Mouse (Mus musculus): ENCODE measurements at regions not wholly inside any gene's neighbourhood (a gene's known extent, or its start where the extent isn't known, plus 50 kb on each side); places are given as distances from the start of the nearest gene placed in this dataset.

DNA sequence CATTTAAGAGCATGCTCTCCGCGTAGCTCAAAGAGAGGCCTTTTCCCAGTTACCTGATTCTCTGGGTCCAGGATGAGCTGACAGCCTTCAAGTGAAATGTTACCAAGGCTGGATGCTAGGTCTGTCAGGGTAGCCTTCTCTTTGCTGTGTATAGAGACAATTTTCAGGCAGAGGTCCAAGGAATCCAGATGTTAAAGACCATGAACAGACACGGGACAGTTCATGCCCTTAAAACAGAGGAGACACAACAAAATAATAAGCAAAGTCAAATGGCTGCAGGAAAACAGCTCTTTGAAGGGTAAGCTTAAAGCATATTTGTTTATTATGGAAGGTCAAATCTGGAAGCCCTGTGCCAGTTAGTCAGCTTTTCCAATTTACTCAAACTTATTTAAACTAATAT lies 352.8 kb downstream of the Rnd3 start:
- Histone ChIP-seq H3K27me3 (ENCODE audit: control insufficient read depth, insufficient read depth, insufficient read length) (no peaks in the 10 kb centered on the region), H3K79me2 (ENCODE audit: control insufficient read depth, insufficient read depth) (no peaks in the 10 kb centered on the region), H3ac (ENCODE audit: control insufficient read depth, insufficient read length) (no peak overlapping the region), H3K36me3 (ENCODE audit: control insufficient read depth, insufficient read depth) (no peaks in the 10 kb centered on the region), H3K4me3 (no peak overlapping the region), H3K4me2 (ENCODE audit: low read depth) (no peak overlapping the region)
- TF ChIP-seq REST (IDR thresholded peaks at IDR 0.05; ENCODE audit: insufficient read depth, insufficient read length) (no peak), CEBPB (IDR thresholded peaks at IDR 0.05; ENCODE audit: insufficient read depth, poor library complexity, severe bottlenecking) (no peak), SRF (IDR thresholded peaks at IDR 0.05; ENCODE audit: control insufficient read depth, insufficient read length, low read depth) (no peak), MYOD1 (IDR thresholded peaks at IDR 0.05; ENCODE audit: control insufficient read depth in 1 of 3, insufficient read length in 2 of 3, low read depth in 2 of 3) (no peak), USF1 (IDR thresholded peaks at IDR 0.05; ENCODE audit: low read depth) (no peak), TCF12 (IDR thresholded peaks at IDR 0.05; ENCODE audit: insufficient read depth, poor library complexity, severe bottlenecking) (no peak), E2F4 (IDR thresholded peaks at IDR 0.05; ENCODE audit: insufficient read depth) (no peak), POLR2A (IDR thresholded peaks at IDR 0.05; ENCODE audit: insufficient read length, low read depth) (no peak), MAX (IDR thresholded peaks at IDR 0.05; ENCODE audit: low read depth) (no peak), TCF3 (IDR thresholded peaks at IDR 0.05; ENCODE audit: insufficient read length, low read depth) (no peak), MYOG (IDR thresholded peaks at IDR 0.05; ENCODE audit: control insufficient read depth in 1 of 3, insufficient read depth in 1 of 3, insufficient read length in 2 of 3, low read depth in 2 of 3) (no peak), POLR2AphosphoS2 (IDR thresholded peaks at IDR 0.05; ENCODE audit: insufficient read length, low read depth) (no peak)

GRCm38 (mm10) chr2:50793616-50794015 lies 355.3 kb downstream of the Rnd3 start:
- no peak overlapping the region for H3ac ChIP-seq (ENCODE audit: control insufficient read depth, insufficient read length)

DNA sequence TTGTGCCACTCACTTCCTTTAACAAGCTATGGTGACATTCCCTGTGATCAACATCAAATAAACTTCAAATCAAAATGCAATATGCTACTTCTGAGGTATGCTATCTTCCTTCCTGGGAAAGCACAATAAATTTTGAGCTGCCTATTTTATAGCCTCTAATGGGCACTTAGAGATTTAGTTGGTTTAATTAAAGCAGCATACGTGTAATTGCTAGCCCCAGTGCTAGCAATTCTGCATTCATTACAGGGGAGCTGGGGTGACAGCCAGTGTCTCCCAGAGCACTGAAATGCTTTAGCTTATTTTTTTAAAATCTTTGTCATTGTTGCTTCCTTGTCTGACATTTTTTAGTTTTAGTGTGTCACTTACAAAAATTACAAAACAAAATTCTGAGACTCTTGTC lies 355.8 kb downstream of the Rnd3 start:
- Histone ChIP-seq H3K36me3 (ENCODE audit: control insufficient read depth, insufficient read depth) (no peaks in the 10 kb centered on the region), H3K4me2 (ENCODE audit: low read depth) (no peak overlapping the region), H3K79me2 (ENCODE audit: control insufficient read depth, insufficient read depth) (no peaks in the 10 kb centered on the region), H3K27me3 (ENCODE audit: control insufficient read depth, insufficient read depth, insufficient read length) (no peaks in the 10 kb centered on the region), H3ac (ENCODE audit: control insufficient read depth, insufficient read length) (no peak overlapping the region), H3K4me3 (no peak overlapping the region)
- TF ChIP-seq MAX (IDR thresholded peaks at IDR 0.05; ENCODE audit: low read depth) (no peak), CEBPB (IDR thresholded peaks at IDR 0.05; ENCODE audit: insufficient read depth, poor library complexity, severe bottlenecking) (no peak), MYOG (IDR thresholded peaks at IDR 0.05; ENCODE audit: control insufficient read depth in 1 of 3, insufficient read depth in 1 of 3, insufficient read length in 2 of 3, low read depth in 2 of 3) (no peak), SRF (IDR thresholded peaks at IDR 0.05; ENCODE audit: control insufficient read depth, insufficient read length, low read depth) (no peak), TCF12 (IDR thresholded peaks at IDR 0.05; ENCODE audit: insufficient read depth, poor library complexity, severe bottlenecking) (no peak), REST (IDR thresholded peaks at IDR 0.05; ENCODE audit: insufficient read depth, insufficient read length) (no peak), USF1 (IDR thresholded peaks at IDR 0.05; ENCODE audit: low read depth) (no peak), MYOD1 (IDR thresholded peaks at IDR 0.05; ENCODE audit: control insufficient read depth in 1 of 3, insufficient read length in 2 of 3, low read depth in 2 of 3) (no peak), E2F4 (IDR thresholded peaks at IDR 0.05; ENCODE audit: insufficient read depth) (no peak), TCF3 (IDR thresholded peaks at IDR 0.05; ENCODE audit: insufficient read length, low read depth) (no peak), POLR2A (IDR thresholded peaks at IDR 0.05; ENCODE audit: insufficient read length, low read depth) (no peak), POLR2AphosphoS2 (IDR thresholded peaks at IDR 0.05; ENCODE audit: insufficient read length, low read depth) (no peak)

More at GRCm38 (mm10) chr2:50793616-50794015, 355.3 kb downstream of the Rnd3 start:
- no peaks in the 10 kb centered on the region for H3K36me3 ChIP-seq (ENCODE audit: control insufficient read depth, insufficient read depth)
- no peaks in the 10 kb centered on the region for H3K27me3 ChIP-seq (ENCODE audit: control insufficient read depth, insufficient read depth, insufficient read length)
- H3K4me3 ChIP-seq = no peak overlapping the region
- no peak for TF ChIP-seq SRF (IDR thresholded peaks at IDR 0.05; ENCODE audit: control insufficient read depth, insufficient read length, low read depth)
- no peak for TF ChIP-seq TCF12 (IDR thresholded peaks at IDR 0.05; ENCODE audit: insufficient read depth, poor library complexity, severe bottlenecking)
- peak; percentile 98 for TF ChIP-seq CEBPB (IDR thresholded peaks at IDR 0.05; ENCODE audit: insufficient read depth, poor library complexity, severe bottlenecking)
- TF ChIP-seq REST (IDR thresholded peaks at IDR 0.05; ENCODE audit: insufficient read depth, insufficient read length) = no peak
- peak in 2 of 3 experiments; percentile 12 to 60 for TF ChIP-seq MYOD1 (IDR thresholded peaks at IDR 0.05; ENCODE audit: control insufficient read depth in 1 of 3, insufficient read length in 2 of 3, low read depth in 2 of 3)
- no peak for TF ChIP-seq POLR2A (IDR thresholded peaks at IDR 0.05; ENCODE audit: insufficient read length, low read depth)
- H3K79me2 ChIP-seq (ENCODE audit: control insufficient read depth, insufficient read depth) = no peaks in the 10 kb centered on the region
- no peak overlapping the region for H3K4me2 ChIP-seq (ENCODE audit: low read depth)

- Histone ChIP-seq H3K36me3 (ENCODE audit: control insufficient read depth, insufficient read depth) (no peaks in the 10 kb centered on the region), H3ac (ENCODE audit: control insufficient read depth, insufficient read length) (no peak overlapping the region), H3K4me2 (ENCODE audit: low read depth) (peak overlapping the region; percentile 51), H3K4me3 (no peak overlapping the region), H3K27me3 (ENCODE audit: control insufficient read depth, insufficient read depth, insufficient read length) (no peaks in the 10 kb centered on the region), H3K79me2 (ENCODE audit: control insufficient read depth, insufficient read depth) (no peaks in the 10 kb centered on the region)
- TF ChIP-seq E2F4 (IDR thresholded peaks at IDR 0.05; ENCODE audit: insufficient read depth) (no peak), TCF3 (IDR thresholded peaks at IDR 0.05; ENCODE audit: insufficient read length, low read depth) (no peak), MAX (IDR thresholded peaks at IDR 0.05; ENCODE audit: low read depth) (no peak), MYOD1 (IDR thresholded peaks at IDR 0.05; ENCODE audit: control insufficient read depth in 1 of 3, insufficient read length in 2 of 3, low read depth in 2 of 3) (no peak), MYOG (IDR thresholded peaks at IDR 0.05; ENCODE audit: control insufficient read depth in 1 of 3, insufficient read depth in 1 of 3, insufficient read length in 2 of 3, low read depth in 2 of 3) (no peak), POLR2A (IDR thresholded peaks at IDR 0.05; ENCODE audit: insufficient read length, low read depth) (no peak), POLR2AphosphoS2 (IDR thresholded peaks at IDR 0.05; ENCODE audit: insufficient read length, low read depth) (no peak), TCF12 (IDR thresholded peaks at IDR 0.05; ENCODE audit: insufficient read depth, poor library complexity, severe bottlenecking) (no peak), REST (IDR thresholded peaks at IDR 0.05; ENCODE audit: insufficient read depth, insufficient read length) (no peak), SRF (IDR thresholded peaks at IDR 0.05; ENCODE audit: control insufficient read depth, insufficient read length, low read depth) (no peak), USF1 (IDR thresholded peaks at IDR 0.05; ENCODE audit: low read depth) (no peak)
These were observed 359.8 kb downstream of the Rnd3 start for GRCm38 (mm10) chr2:50789051-50789651.

Data from myocyte (in vitro differentiated cells).